Mouse (Mus musculus): ENCODE measurements around the gene Cul4a. TPM values are rescaled to one million over a fixed set of nuclear protein-coding genes. Genes with fewer than 3 reads are reported as not detected.
A peak's percentile ranks its signal among the peaks of the same experiment; 100 is the strongest.
"Not testable (repeated sequence)": the region's sequence is repeated elsewhere in the genome, so short reads cannot be mapped to it uniquely, and the experiment has no call there.

Gene Cul4a
- 74.9 and 82.4 TPM in 2 replicates for polyA plus RNA-seq (2011; ENCODE audit: insufficient read length, low read depth, missing spikeins)

GRCm38 (mm10) chr8:13105087-13105881 is at the start of gene Cul4a, which contains the start of gene Pcid2:
Gene Cul4a, plus strand, starts transcription at chr8:13105621.
Gene Pcid2, minus strand, starts transcription at chr8:13105459.
- peak; percentile 89 for TF ChIP-seq POLR2A (IDR thresholded peaks at IDR 0.05; ENCODE audit: low read depth, low read length)
- TF ChIP-seq CTCF (IDR thresholded peaks at IDR 0.05; ENCODE audit: borderline replicate concordance, insufficient read depth, low read length), result peak; percentile 64; the same call in 1 of the 2 replicates
- Histone ChIP-seq H3K4me3 (ENCODE audit: insufficient read depth, low read length) (peak within 1 kb of the TSS; percentile 82), H3K4me1 (ENCODE audit: control insufficient read depth, insufficient read depth, low read length) (peaks cover 5% of the 10 kb centered on the region; the same call in 1 of the 2 replicates), H3K27ac (ENCODE audit: insufficient read depth, low read length) (peak within 1 kb of the TSS; percentile 60)

- no peak for TF ChIP-seq CTCF (IDR thresholded peaks at IDR 0.05; ENCODE audit: borderline replicate concordance, insufficient read depth, low read length)
- no peak for TF ChIP-seq POLR2A (IDR thresholded peaks at IDR 0.05; ENCODE audit: low read depth, low read length)
- H3K4me1 ChIP-seq (ENCODE audit: control insufficient read depth, insufficient read depth, low read length), result no peaks in the 10 kb centered on the region
- H3K4me3 ChIP-seq (ENCODE audit: insufficient read depth, low read length), result no peak overlapping the region
- H3K27ac ChIP-seq (ENCODE audit: insufficient read depth, low read length), result no peak overlapping the region
Observed at GRCm38 (mm10) chr8:13057351-13057750, 48.1 kb upstream of the Cul4a start.

- Histone ChIP-seq H3K4me3 (ENCODE audit: insufficient read depth, low read length) (no peak within 1 kb of the TSS), H3K27ac (ENCODE audit: insufficient read depth, low read length) (no peak within 1 kb of the TSS), H3K4me1 (ENCODE audit: control insufficient read depth, insufficient read depth, low read length) (no peaks in the 10 kb centered on the region)
- TF ChIP-seq POLR2A (IDR thresholded peaks at IDR 0.05; ENCODE audit: low read depth, low read length) (no peak), CTCF (IDR thresholded peaks at IDR 0.05; ENCODE audit: borderline replicate concordance, insufficient read depth, low read length) (no peak)
Observed at GRCm38 (mm10) chr8:13060441-13061150, 44.8 kb upstream of the Cul4a start, which contains the start of gene Proz. Gene Proz, plus strand, starts transcription at chr8:13060914.

GRCm38 (mm10) chr8:13063112-13063511 is 42.3 kb upstream of the Cul4a start:
- Histone ChIP-seq H3K4me3 (ENCODE audit: insufficient read depth, low read length) (no peak overlapping the region), H3K4me1 (ENCODE audit: control insufficient read depth, insufficient read depth, low read length) (no peaks in the 10 kb centered on the region), H3K27ac (ENCODE audit: insufficient read depth, low read length) (no peak overlapping the region)
- TF ChIP-seq CTCF (IDR thresholded peaks at IDR 0.05; ENCODE audit: borderline replicate concordance, insufficient read depth, low read length) (no peak), POLR2A (IDR thresholded peaks at IDR 0.05; ENCODE audit: low read depth, low read length) (no peak)

GRCm38 (mm10) chr8:13073255-13073654 is 32.2 kb upstream of the Cul4a start:
- Histone ChIP-seq H3K4me3 (ENCODE audit: insufficient read depth, low read length) (no peak overlapping the region), H3K27ac (ENCODE audit: insufficient read depth, low read length) (no peak overlapping the region), H3K4me1 (ENCODE audit: control insufficient read depth, insufficient read depth, low read length) (no peaks in the 10 kb centered on the region)
- no peak for TF ChIP-seq CTCF (IDR thresholded peaks at IDR 0.05; ENCODE audit: borderline replicate concordance, insufficient read depth, low read length)
- TF ChIP-seq POLR2A (IDR thresholded peaks at IDR 0.05; ENCODE audit: low read depth, low read length), result no peak

- no peaks in the 10 kb centered on the region for H3K4me1 ChIP-seq (ENCODE audit: control insufficient read depth, insufficient read depth, low read length)
- no peak for TF ChIP-seq POLR2A (IDR thresholded peaks at IDR 0.05; ENCODE audit: low read depth, low read length)
- no peak for TF ChIP-seq CTCF (IDR thresholded peaks at IDR 0.05; ENCODE audit: borderline replicate concordance, insufficient read depth, low read length)
- no peak overlapping the region for H3K27ac ChIP-seq (ENCODE audit: insufficient read depth, low read length)
- H3K4me3 ChIP-seq (ENCODE audit: insufficient read depth, low read length), result no peak overlapping the region
Observed at GRCm38 (mm10) chr8:13075044-13075443, 30.4 kb upstream of the Cul4a start.

- H3K4me1 ChIP-seq (ENCODE audit: control insufficient read depth, insufficient read depth, low read length); H3K27ac ChIP-seq (ENCODE audit: insufficient read depth, low read length); H3K4me3 ChIP-seq (ENCODE audit: insufficient read depth, low read length): not testable (repeated sequence)
Observed at GRCm38 (mm10) chr8:13075579-13075978, 29.8 kb upstream of the Cul4a start.

- Histone ChIP-seq H3K27ac (ENCODE audit: insufficient read depth, low read length) (no peak overlapping the region), H3K4me3 (ENCODE audit: insufficient read depth, low read length) (no peak overlapping the region), H3K4me1 (ENCODE audit: control insufficient read depth, insufficient read depth, low read length) (no peaks in the 10 kb centered on the region)
- TF ChIP-seq POLR2A (IDR thresholded peaks at IDR 0.05; ENCODE audit: low read depth, low read length) (no peak), CTCF (IDR thresholded peaks at IDR 0.05; ENCODE audit: borderline replicate concordance, insufficient read depth, low read length) (no peak)
Observed at GRCm38 (mm10) chr8:13077542-13077941, 27.9 kb upstream of the Cul4a start.

GRCm38 (mm10) chr8:13104691-13105086 is 732 bp upstream of the Cul4a start:
- H3K4me1 ChIP-seq (ENCODE audit: control insufficient read depth, insufficient read depth, low read length), result peaks cover 5% of the 10 kb centered on the region; the same call in 1 of the 2 replicates
- peak overlapping the region; percentile 82 for H3K4me3 ChIP-seq (ENCODE audit: insufficient read depth, low read length)
- peak; percentile 70 for TF ChIP-seq POLR2A (IDR thresholded peaks at IDR 0.05; ENCODE audit: low read depth, low read length)
- no peak for TF ChIP-seq CTCF (IDR thresholded peaks at IDR 0.05; ENCODE audit: borderline replicate concordance, insufficient read depth, low read length)
- H3K27ac ChIP-seq (ENCODE audit: insufficient read depth, low read length), result peak overlapping the region; percentile 60

All from embryonic fibroblast, embryonic 13.5 days (primary cell).